Mouse (Mus musculus) heart, postnatal 25 days (tissue): Measurements from ENCODE around the gene Nprl3. TPM values are rescaled to one million over a fixed set of nuclear protein-coding genes. Genes with fewer than 3 reads are reported as not detected.
A peak's percentile ranks its signal among the peaks of the same experiment; 100 is the strongest.

Experiments used
- DNase-seq: peaks from one replicate; pipeline ENCODE4 v3.0.0; 2022; ENCODE audit warnings: low spot score
- intact Hi-C: fragments of 180-260 bp; cut with DNase I; formaldehyde crosslinking; loops from one replicate; pipeline ENCODE4 v1.15.1; 2025
- total RNA-seq, 2 experiments: library from RNA; stranded (reverse); gene quantifications; 2 replicates each; pipeline ENCODE4 v1.2.3; 2021

Nprl3 gene
- total RNA-seq, 2 experiments from 2014 or later: 26.8 to 29.8 TPM

DNA sequence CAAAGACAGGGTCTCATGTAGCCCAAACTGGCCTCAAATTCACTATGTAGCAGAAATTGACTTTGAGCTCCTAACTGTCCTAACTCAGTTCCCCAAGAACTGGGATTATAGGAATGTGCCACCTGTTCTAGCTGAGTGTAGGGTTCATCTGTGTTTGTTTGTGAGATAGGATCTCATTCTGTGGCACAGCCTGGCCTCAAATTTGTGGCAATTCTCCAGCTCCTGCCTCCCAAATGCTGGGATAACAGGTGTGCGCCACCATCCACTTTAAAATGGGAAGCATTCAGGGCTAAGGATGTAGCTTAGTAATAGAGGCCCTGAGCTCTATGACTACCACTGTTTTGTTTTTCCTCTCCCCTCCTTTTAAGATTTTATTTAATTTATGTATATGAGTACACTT is 14.4 kb downstream of the Nprl3 start:
- no peak for DNase-seq
- intact Hi-C loops: no loop called here

- intact Hi-C loops: no loop called here
- DNase-seq: no peak
Observed at GRCm38 (mm10) chr11:32250880-32251763, 16.4 kb downstream of the Nprl3 start.

- no peak for DNase-seq
- intact Hi-C loops: no loop called here
Observed at GRCm38 (mm10) chr11:32248350-32248749, 19.2 kb downstream of the Nprl3 start.

DNA sequence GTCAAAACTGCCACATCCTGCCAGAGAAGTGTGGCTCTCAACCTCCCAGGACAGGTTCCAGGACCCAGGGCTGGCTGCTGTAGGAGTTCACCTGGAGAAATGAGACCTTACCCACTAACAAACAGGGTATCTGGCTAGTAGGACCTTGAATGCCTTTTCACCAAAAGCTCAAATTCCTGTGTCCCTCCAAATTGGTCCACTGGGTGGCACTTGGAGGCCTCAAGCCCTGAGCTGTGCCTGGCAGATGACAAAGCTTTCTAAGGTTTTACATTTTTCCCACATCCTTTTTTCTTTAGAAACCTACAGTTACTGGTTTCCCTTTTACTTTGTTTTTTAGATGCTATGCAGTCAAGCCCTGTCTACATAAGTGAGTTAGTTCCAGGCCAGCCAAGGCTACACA is 20.4 kb downstream of the Nprl3 start:
- intact Hi-C loops: no loop called here

GRCm38 (mm10) chr11:32245614-32246013 is 21.9 kb downstream of the Nprl3 start:
- intact Hi-C loops: no loop called here
- DNase-seq: no peak

More for the DNA sequence above, 20.4 kb downstream of the Nprl3 start:
- no peak for DNase-seq

GRCm38 (mm10) chr11:32244617-32245016 is 22.9 kb downstream of the Nprl3 start:
- DNase-seq: no peak
- intact Hi-C loops: loop anchor here (5.0 kb wide), 1 partner anchor 37 kb away; the partner anchor contains the start of gene Snrnp25

DNA sequence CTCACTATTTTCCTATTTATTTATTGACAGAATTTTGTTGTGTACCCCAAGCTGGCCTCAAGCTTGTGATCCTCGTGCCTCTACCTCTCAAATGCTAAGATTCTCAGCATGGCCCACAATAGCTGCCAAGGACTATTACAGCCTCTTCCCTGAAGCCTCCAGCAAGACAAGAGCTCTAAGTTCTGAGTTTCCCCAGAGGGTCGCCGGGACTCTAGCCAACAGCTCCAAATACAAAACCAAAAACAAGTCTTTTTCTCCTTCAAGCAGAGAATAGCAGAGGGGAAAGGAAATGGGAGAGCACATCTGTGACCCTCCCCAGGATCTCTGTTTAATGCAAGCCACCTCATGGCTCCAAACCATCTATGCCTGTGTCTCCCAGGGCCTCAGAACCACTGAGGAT is 23.4 kb downstream of the Nprl3 start:
- DNase-seq: no peak
- intact Hi-C loops: loop anchor here (5.0 kb wide), 1 partner anchor 37 kb away; the partner anchor contains the start of gene Snrnp25

DNA sequence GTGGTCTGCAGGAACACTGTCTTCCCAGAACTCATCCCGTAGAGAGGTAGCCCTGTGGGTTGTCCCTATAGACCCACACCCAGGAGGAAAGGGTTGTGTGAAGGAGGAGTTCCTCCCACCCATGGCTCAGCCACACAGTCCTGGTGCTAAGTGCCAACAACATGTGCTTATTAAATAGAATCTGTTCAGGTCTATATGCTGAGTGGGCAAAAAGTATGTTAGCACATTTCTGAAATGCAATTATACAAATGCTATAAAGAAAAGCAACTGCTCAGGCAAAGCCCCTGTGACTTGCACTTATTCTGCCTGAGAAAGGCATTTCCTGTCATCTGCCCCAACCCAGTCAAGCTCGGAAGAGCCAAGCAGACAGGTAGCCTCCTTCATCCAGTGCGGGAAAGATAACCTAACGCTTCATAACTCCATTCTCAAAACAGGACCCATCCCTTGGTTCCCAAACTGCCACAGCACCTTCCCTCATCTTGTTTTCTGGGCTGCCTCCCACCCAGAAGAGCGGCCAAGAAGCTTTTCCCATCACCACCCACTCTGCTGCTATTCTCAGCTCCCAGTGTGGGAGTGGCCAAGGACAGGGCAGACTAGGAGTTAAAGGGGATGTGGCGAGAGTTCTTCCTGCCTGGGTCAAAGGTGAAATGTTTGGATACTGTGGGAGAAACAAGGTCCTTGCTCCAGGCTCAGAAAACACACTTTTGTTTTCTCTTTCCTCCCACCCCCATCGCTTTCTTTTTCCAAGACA is 24.1 kb downstream of the Nprl3 start:
- DNase-seq: no peak
- intact Hi-C loops: loop anchor here (5.0 kb wide), 1 partner anchor 36 kb away; the partner anchor contains the start of gene Snrnp25

DNA sequence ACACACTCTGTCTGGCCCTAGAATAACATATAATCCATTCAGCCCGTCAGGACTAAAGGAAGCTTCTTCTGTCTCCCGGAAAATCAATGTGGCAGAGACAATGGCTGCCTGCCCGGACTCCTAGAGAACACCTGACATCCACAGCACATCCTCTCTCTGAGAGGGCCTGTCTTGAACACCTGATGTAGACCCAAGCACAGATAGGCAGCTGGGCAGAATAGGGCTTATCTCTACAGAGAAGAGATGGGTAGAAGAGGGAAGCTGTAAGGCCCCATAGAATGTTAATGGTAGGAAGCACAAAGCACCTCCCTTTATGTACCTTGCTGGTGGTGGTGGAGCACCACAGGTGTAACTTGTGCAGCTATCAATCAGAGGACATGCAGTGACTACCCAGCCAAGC is 25.3 kb downstream of the Nprl3 start:
- intact Hi-C loops: loop anchor here (5.0 kb wide), 1 partner anchor 35 kb away; the partner anchor contains the start of gene Snrnp25

GRCm38 (mm10) chr11:32241391-32241790 is 26.1 kb downstream of the Nprl3 start:
- DNase-seq: no peak
- intact Hi-C loops: loop anchor here (5.0 kb wide), 1 partner anchor 34 kb away; the partner anchor contains the start of gene Snrnp25

More for the DNA sequence above, 25.3 kb downstream of the Nprl3 start:
- no peak for DNase-seq

- intact Hi-C loops: loop anchor here (1.0 kb wide), 2 partner anchors 21 to 56 kb away; no protein-coding TSS in a partner anchor
- no peak for DNase-seq
Observed at GRCm38 (mm10) chr11:32238093-32238860, 29.2 kb downstream of the Nprl3 start.

- DNase-seq: no peak
- intact Hi-C loops: no loop called here
Observed at GRCm38 (mm10) chr11:32237411-32237795, 30.1 kb downstream of the Nprl3 start.

DNA sequence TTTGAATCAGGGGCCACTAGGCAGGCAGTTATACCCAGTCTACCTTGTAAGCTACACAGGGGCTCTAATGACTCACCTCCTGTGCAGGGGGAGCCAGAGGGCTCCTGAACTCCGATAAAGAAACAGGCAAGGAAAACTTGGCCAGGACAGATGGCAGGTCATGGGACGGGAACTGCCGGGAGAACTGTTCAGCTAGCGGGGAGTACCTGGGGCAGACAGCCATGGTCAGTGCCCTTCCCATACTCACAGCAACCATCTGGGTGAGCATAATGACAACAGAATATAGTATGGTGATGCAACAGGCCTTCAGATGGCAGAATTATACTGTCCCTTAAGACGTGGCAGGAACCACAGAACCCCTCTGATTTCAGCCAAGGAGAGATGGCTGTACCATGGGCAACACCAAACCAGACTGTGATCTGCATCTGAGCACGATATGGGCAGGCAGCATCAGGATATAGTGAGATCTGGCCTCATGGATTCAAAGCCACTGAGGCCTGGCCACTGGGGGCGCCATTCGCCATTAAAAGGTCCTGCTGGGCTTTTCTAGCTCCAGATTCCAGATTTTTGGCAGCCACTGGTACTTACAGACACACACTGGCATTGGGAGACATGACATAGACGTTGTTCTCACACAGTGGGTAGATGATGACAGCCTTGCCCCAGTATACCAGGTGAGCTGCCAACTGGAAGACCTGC is 30.6 kb downstream of the Nprl3 start:
- intact Hi-C loops: no loop called here
- DNase-seq: no peak

DNA sequence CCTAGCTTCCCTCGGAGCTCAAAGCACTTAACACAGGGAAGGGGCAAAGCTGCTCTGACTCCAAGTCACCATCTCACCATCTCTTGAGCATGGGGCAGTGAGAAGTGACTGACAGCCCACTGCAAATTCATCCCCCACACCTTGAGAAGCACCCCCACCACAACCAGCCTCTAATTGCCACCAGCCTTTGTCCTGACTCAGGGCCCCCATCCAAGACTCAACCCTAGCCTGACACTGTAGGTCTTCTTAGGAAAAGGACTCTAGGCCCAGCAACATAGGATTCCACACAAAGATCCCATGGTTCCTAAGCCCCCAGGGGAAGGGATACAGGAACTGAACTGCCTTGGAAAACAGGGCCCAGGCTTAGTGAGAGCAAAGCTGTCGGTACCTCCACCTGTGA is 31.4 kb downstream of the Nprl3 start:
- DNase-seq: no peak
- intact Hi-C loops: no loop called here

- peak; percentile 55 for DNase-seq
- intact Hi-C loops: no loop called here
Observed at GRCm38 (mm10) chr11:32235646-32236045, 31.9 kb downstream of the Nprl3 start.

- DNase-seq: no peak
- intact Hi-C loops: no loop called here
Observed at GRCm38 (mm10) chr11:32234816-32235485, 32.6 kb downstream of the Nprl3 start.

DNA sequence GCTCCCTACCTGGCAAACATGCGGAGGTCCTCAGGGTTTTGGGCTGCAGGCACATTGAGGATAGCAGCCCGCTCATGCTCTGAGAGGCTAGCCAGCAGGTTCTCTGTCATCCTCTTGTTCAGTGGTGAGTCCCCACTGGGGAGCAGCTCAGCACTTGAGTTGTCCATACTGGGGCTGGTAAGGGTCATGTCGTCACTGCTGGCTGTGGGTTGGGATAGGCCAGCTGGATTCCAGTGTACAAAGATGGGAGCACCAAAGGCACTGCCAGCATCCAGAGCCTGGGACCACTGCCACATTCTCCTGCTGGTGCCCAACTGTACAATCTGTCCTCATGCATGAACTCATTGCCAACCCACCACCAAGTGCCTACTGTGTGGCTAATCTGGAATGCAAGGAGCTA is 33.6 kb downstream of the Nprl3 start:
- intact Hi-C loops: no loop called here
- no peak for DNase-seq

DNA sequence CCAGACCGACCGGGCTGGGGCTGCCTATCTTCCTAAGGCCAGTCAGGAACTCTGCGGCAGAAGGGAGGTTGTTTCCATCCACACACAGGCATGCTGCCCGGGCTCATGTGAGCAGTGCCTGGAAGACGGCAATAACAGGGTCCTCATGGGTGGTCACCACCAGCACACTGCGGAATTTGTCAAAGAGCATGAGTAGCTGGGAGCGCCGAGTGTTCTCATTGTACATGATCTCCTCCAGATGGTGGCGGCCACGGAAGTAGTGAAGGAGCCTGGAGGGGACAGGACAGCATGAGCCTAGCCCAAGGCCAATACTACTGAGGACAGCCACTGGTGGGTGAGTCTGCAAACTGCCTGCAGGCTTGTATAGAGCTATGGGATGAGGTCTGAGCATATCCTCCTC is 34.7 kb downstream of the Nprl3 start:
- DNase-seq: no peak
- intact Hi-C loops: no loop called here

GRCm38 (mm10) chr11:32231125-32231524 is 36.4 kb downstream of the Nprl3 start:
- no peak for DNase-seq
- intact Hi-C loops: no loop called here
